In genomic region chr9:58175745-58176487, GRCm38 (mm10) we compare ENCODE assay signal across 13 mouse cellular contexts. TPM values are rescaled to one million over a fixed set of nuclear protein-coding genes. Genes with fewer than 3 reads are reported as not detected.
DNase-seq lines count a peak whose midpoint lies in the region; ATAC-seq lines count a peak whose summit lies in the region.
"Had no signal": no experiment of that assay in that cellular context is flagged by ENCODE, and none has a peak within 500 bp of the region (broad histone marks: within the 10 kb centered on the region; RNA-seq: fewer than 3 reads in every experiment).

No protein-coding gene starts in this region.

- no peaks in the 10 kb centered on the region for H3K27me3 ChIP-seq in kidney, embryonic 14.5 days (ENCODE audit: control insufficient read depth, insufficient read depth, low read length)
- H3K27me3 ChIP-seq in embryonic facial prominence, embryonic 12.5 days: no peaks in the 10 kb centered on the region
- H3K27me3 ChIP-seq in limb, embryonic 13.5 days: no peaks in the 10 kb centered on the region
- H3K27me3 ChIP-seq: neural tube, embryonic 15.5 days had no signal

- H3K4me1 ChIP-seq in kidney, embryonic 14.5 days (ENCODE audit: control insufficient read depth, insufficient read depth, low read length): peaks cover 6% of the 10 kb centered on the region; the same call in 1 of the 2 replicates
- peaks cover 18% of the 10 kb centered on the region for H3K4me1 ChIP-seq in embryonic facial prominence, embryonic 12.5 days
- peaks cover 24% of the 10 kb centered on the region for H3K4me1 ChIP-seq in limb, embryonic 13.5 days

- no peak overlapping the region for H3K4me2 ChIP-seq in kidney, embryonic 14.5 days (replicated peaks; ENCODE audit: low read depth, low read length)
- no peak overlapping the region for H3K4me2 ChIP-seq in embryonic facial prominence, embryonic 12.5 days (replicated peaks)
- no peak overlapping the region for H3K4me2 ChIP-seq in limb, embryonic 13.5 days (replicated peaks)
- H3K4me2 ChIP-seq: hindbrain, embryonic 14.5 days; neural tube, embryonic 15.5 days had no signal

- H3K9ac ChIP-seq in kidney, embryonic 14.5 days (ENCODE audit: low read depth, low read length): no peak overlapping the region
- H3K9ac ChIP-seq in embryonic facial prominence, embryonic 12.5 days: no peak overlapping the region
- no peak overlapping the region for H3K9ac ChIP-seq in limb, embryonic 13.5 days
- H3K9ac ChIP-seq: hindbrain, embryonic 14.5 days; neural tube, embryonic 15.5 days had no signal

- no peak overlapping the region for H3K4me3 ChIP-seq in kidney, embryonic 14.5 days (ENCODE audit: low read length)
- no peak overlapping the region for H3K4me3 ChIP-seq in embryonic facial prominence, embryonic 12.5 days
- no peak overlapping the region for H3K4me3 ChIP-seq in limb, embryonic 13.5 days
- H3K4me3 ChIP-seq: neural tube, embryonic 15.5 days had no signal

- DNase-seq in kidney, postnatal 25 days: no peak
- DNase-seq in 3T3-L1 (ENCODE audit: low read depth, low spot score): peak; percentile 47
- no peak for DNase-seq in urinary bladder, postnatal 25 days (ENCODE audit: low spot score)
- no peak for DNase-seq in urinary bladder, postnatal 14 days (ENCODE audit: low spot score)
- no peak for DNase-seq in thymus, postnatal 0 days (ENCODE audit: low spot score)
- DNase-seq: cerebellum, adult 8-10 months; gastrocnemius, postnatal 36 days had no signal

- WGBS in kidney, embryonic 14.5 days: 30% methylated on average over 5 of the region's 5 CpGs
- 18% methylated on average over 5 of the region's 5 CpGs for WGBS in embryonic facial prominence, embryonic 12.5 days
- WGBS in limb, embryonic 13.5 days: 24% methylated on average over 5 of the region's 5 CpGs

- no peaks in the 10 kb centered on the region for H3K9me3 ChIP-seq in kidney, embryonic 14.5 days (ENCODE audit: control insufficient read depth, low read length)
- no peaks in the 10 kb centered on the region for H3K9me3 ChIP-seq in embryonic facial prominence, embryonic 12.5 days
- H3K9me3 ChIP-seq in limb, embryonic 13.5 days: no peaks in the 10 kb centered on the region
- H3K9me3 ChIP-seq: neural tube, embryonic 15.5 days had no signal

- no peaks in the 10 kb centered on the region for H3K36me3 ChIP-seq in kidney, embryonic 14.5 days (ENCODE audit: control insufficient read depth, insufficient read depth, low read length)
- H3K36me3 ChIP-seq in embryonic facial prominence, embryonic 12.5 days: no peaks in the 10 kb centered on the region
- no peaks in the 10 kb centered on the region for H3K36me3 ChIP-seq in limb, embryonic 13.5 days
- H3K36me3 ChIP-seq: neural tube, embryonic 15.5 days had no signal

- peak overlapping the region; percentile 56; the same call in 1 of the 2 replicates for H3K27ac ChIP-seq in kidney, embryonic 14.5 days (ENCODE audit: low read depth, low read length)
- peak overlapping the region; percentile 66 for H3K27ac ChIP-seq in embryonic facial prominence, embryonic 12.5 days
- peak overlapping the region; percentile 67; the same call in 1 of the 2 replicates for H3K27ac ChIP-seq in limb, embryonic 13.5 days
- H3K27ac ChIP-seq: hindbrain, embryonic 14.5 days; neural tube, embryonic 15.5 days had no signal

- ATAC-seq in kidney, embryonic 14.5 days (ENCODE audit: low FRiP score, low TSS enrichment): no peak
- ATAC-seq in embryonic facial prominence, embryonic 12.5 days (ENCODE audit: insufficient number of reproducible peaks, insufficient read depth, low FRiP score, low TSS enrichment): 0 out of 2 replicates have a peak, but pooled peaks have one; percentile 52
- 0 out of 2 replicates have a peak, but pooled peaks have one; percentile 57 for ATAC-seq in limb, embryonic 13.5 days (ENCODE audit: low FRiP score, low read depth)

RNA-seq across cellular contexts. Expression of gene Islr, which starts 28.2 kb away (rescaled TPM):
- 47.4 and 48.6 TPM in 2 replicates for polyA plus RNA-seq in kidney, embryonic 14.5 days (2014; fragmentation: Nextera tagmentation; extraction: Ambion mirVana)
- 88.0 and 95.6 TPM in 2 replicates for polyA plus RNA-seq in embryonic facial prominence, embryonic 12.5 days (2016; fragmentation: Nextera tagmentation; extraction: Ambion mirVana)
- 207 and 210 TPM in 2 replicates for polyA plus RNA-seq in limb, embryonic 13.5 days (2015; fragmentation: Nextera tagmentation; extraction: Ambion mirVana)
- 11.5 and 14.7 TPM in 2 replicates for polyA plus RNA-seq in thymus, postnatal 0 days (2015; fragmentation: Nextera tagmentation; extraction: Ambion mirVana)

RNA-seq across cellular contexts. Expression of gene Islr2, which starts 28.2 kb away (rescaled TPM):
- polyA plus RNA-seq in kidney, embryonic 14.5 days (2014; fragmentation: Nextera tagmentation; extraction: Ambion mirVana): 0.12 and 0.23 TPM in 2 replicates
- polyA plus RNA-seq in embryonic facial prominence, embryonic 12.5 days (2016; fragmentation: Nextera tagmentation; extraction: Ambion mirVana): 5.3 and 7.3 TPM in 2 replicates
- polyA plus RNA-seq in limb, embryonic 13.5 days (2015; fragmentation: Nextera tagmentation; extraction: Ambion mirVana): 2.0 and 2.1 TPM in 2 replicates
- 0.06 TPM in 1 of 2 replicates, not detected in the other for polyA plus RNA-seq in thymus, postnatal 0 days (2015; fragmentation: Nextera tagmentation; extraction: Ambion mirVana)
- polyA plus RNA-seq: liver, adult 2 months had no signal

RNA-seq across cellular contexts. Expression of gene Ccdc33, which starts 57.3 kb away (rescaled TPM):
- polyA plus RNA-seq in kidney, embryonic 14.5 days (2014; fragmentation: Nextera tagmentation; extraction: Ambion mirVana): 0.09 and 0.57 TPM in 2 replicates
- 0.13 and 0.50 TPM in 2 replicates for polyA plus RNA-seq in embryonic facial prominence, embryonic 12.5 days (2016; fragmentation: Nextera tagmentation; extraction: Ambion mirVana)
- polyA plus RNA-seq in limb, embryonic 13.5 days (2015; fragmentation: Nextera tagmentation; extraction: Ambion mirVana): 0.15 and 0.20 TPM in 2 replicates
- 0.27 and 1.1 TPM in 2 replicates for polyA plus RNA-seq in thymus, postnatal 0 days (2015; fragmentation: Nextera tagmentation; extraction: Ambion mirVana)
- polyA plus RNA-seq: liver, adult 2 months had no signal
